Mouse (Mus musculus): ENCODE results near the gene Arl8a.

- TF ChIP-seq POLR2A (IDR thresholded peaks at IDR 0.05; ENCODE audit: borderline replicate concordance, extremely low read depth, low read depth, low read length) (no peak), CTCF (IDR thresholded peaks at IDR 0.05; ENCODE audit: insufficient read depth, low read length) (no peak)
These were observed 34.2 kb downstream of the Arl8a start for GRCm38 (mm10) chr1:135180830-135181229.

Measured in lung, adult 2 months (tissue).